Mouse (Mus musculus) cerebellum, adult 2 months (tissue): ENCODE results near the gene Fam24b. TPM values are rescaled to one million over a fixed set of nuclear protein-coding genes. Genes with fewer than 3 reads are reported as not detected.

Source experiments
- DNase-seq, 2 experiments: peaks; one replicate each; pipeline ENCODE4 v3.0.0; 2021
- H3K27ac ChIP-seq: fragments of 200-500 bp; 2 replicates; pipeline ENCODE4 v1.5.1; 2012; ENCODE audit warnings: low read length, control low read depth, inconsistent platforms; ENCODE audit not compliant: insufficient read depth
- H3K27me3 ChIP-seq: fragments of 200-500 bp; 2 replicates; pipeline ENCODE4 v1.6.1; 2012; ENCODE audit warnings: inconsistent platforms, mild to moderate bottlenecking, low read length, moderate library complexity; ENCODE audit not compliant: control insufficient read depth, insufficient read depth
- H3K4me1 ChIP-seq: fragments of 200-500 bp; 2 replicates; pipeline ENCODE4 v1.6.1; 2011; ENCODE audit warnings: low read length; ENCODE audit not compliant: control insufficient read depth, insufficient read depth
- H3K4me3 ChIP-seq: fragments of 200-500 bp; replicated peaks from 2 replicates; pipeline ENCODE3; 2011; ENCODE audit warnings: mild to moderate bottlenecking, low read depth, low read length, control low read depth; ENCODE audit not compliant: insufficient read depth
- CTCF ChIP-seq: fragments of 200-500 bp; IDR thresholded peaks from 2 replicates; pipeline ENCODE4 v1.5.1; 2011; ENCODE audit warnings: low read depth, mild to moderate bottlenecking, control low read depth, low read length, moderate library complexity, borderline replicate concordance; ENCODE audit not compliant: insufficient read depth
- POLR2A ChIP-seq: fragments of 200-500 bp; IDR thresholded peaks from 2 replicates; pipeline ENCODE4 v1.6.1; 2011; ENCODE audit warnings: low read length, control low read depth, borderline replicate concordance; ENCODE audit not compliant: insufficient read depth
- WGBS: fragments of 180-500 bp; shearing (Covaris S2); methylation state at CpG from one replicate; pipeline ENCODE4 v1.1.7; 2018; 5-methylcytosine and 5-hydroxymethylcytosine counted together
- polyA plus RNA-seq: library from polyadenylated mRNA; depleted of rRNA; stranded (reverse); fragments of >200 nt; gene quantifications from 2 replicates; pipeline ENCODE4 v1.2.3, GENCODE M21; 2012

The Fam24b gene
- polyA plus RNA-seq, 1 experiment, result 0.70 TPM

- Histone ChIP-seq H3K4me3 (no peak overlapping the region), H3K27ac (no peak overlapping the region), H3K4me1 (no peaks in the 10 kb centered on the region), H3K27me3 (no peaks in the 10 kb centered on the region)
- no peak for DNase-seq
- TF ChIP-seq CTCF (no peak), POLR2A (no peak)
- 95% methylated on average over 13 of the region's 13 CpGs for WGBS
These were observed 26.8 kb upstream of the Fam24b start for GRCm38 (mm10) chr7:131356105-131356504.

DNA sequence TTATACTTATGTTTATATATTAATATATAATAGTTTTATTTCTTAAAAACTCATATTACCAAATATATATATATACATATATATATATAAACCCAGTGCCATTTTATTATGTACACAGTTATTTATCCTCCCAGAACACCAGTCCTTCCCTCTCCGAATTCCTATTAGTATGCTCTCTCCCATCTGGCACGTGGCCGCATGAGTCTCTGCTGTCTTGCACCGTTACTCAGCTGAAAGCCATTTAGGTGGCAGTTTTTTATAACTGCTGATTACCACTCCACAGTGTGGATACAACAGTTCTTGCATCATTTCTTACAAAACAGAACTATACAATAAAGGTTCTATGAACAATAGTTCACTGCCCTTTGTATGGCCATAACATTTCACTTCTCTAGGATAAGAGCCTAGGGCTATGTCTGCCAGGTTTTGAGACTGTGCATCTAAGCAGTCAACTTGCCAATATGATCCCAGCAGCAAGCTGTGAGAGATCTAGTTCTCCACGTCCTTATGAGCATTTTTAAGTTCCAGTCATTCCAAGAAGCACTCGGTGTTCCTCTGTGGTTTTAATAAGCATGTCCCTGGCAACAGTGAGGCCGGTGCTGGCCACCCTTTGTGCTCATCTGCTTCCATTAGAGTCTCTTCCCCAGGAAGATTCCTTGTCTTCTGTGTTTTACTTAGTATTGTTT, 16.7 kb upstream of the Fam24b start:
- TF ChIP-seq CTCF, result no peak
- no peak for TF ChIP-seq POLR2A
- Histone ChIP-seq H3K4me1 (peaks cover 8% of the 10 kb centered on the region), H3K27ac (no peak overlapping the region; the same call in 1 of the 2 replicates), H3K4me3 (no peak overlapping the region), H3K27me3 (no peaks in the 10 kb centered on the region)
- WGBS, result 7% methylated on average over 7 of the region's 7 CpGs
- DNase-seq, result peak in 1 of 2 experiments; percentile 26

- no peak overlapping the region for H3K27ac ChIP-seq
These were observed 8.3 kb upstream of the Fam24b start for GRCm38 (mm10) chr7:131337502-131338068.

GRCm38 (mm10) chr7:131333564-131333963, 4.2 kb upstream of the Fam24b start, which contains the start of gene Fam24a:
Fam24a (plus strand) TSS chr7:131333864.
- H3K4me1 ChIP-seq, result no peaks in the 10 kb centered on the region
- DNase-seq, result no peak
- no peaks in the 10 kb centered on the region for H3K27me3 ChIP-seq
- TF ChIP-seq POLR2A (no peak), CTCF (no peak)
- no peak within 1 kb of the TSS for H3K4me3 ChIP-seq
- WGBS, result 46% methylated on average over 1 of the region's 1 CpGs
- H3K27ac ChIP-seq, result no peak within 1 kb of the TSS

More at GRCm38 (mm10) chr7:131337502-131338068, 8.3 kb upstream of the Fam24b start:
- TF ChIP-seq POLR2A (no peak), CTCF (no peak)
- H3K4me1 ChIP-seq, result no peaks in the 10 kb centered on the region
- H3K27me3 ChIP-seq, result no peaks in the 10 kb centered on the region
- H3K4me3 ChIP-seq, result no peak overlapping the region
- DNase-seq, result no peak
- WGBS, result 71% methylated on average over 8 of the region's 8 CpGs

GRCm38 (mm10) chr7:131331688-131332087, 2.4 kb upstream of the Fam24b start:
- no peak overlapping the region for H3K27ac ChIP-seq
- no peak overlapping the region for H3K4me3 ChIP-seq
- no peak for DNase-seq
- TF ChIP-seq POLR2A, result no peak
- TF ChIP-seq CTCF, result no peak
- H3K27me3 ChIP-seq, result no peaks in the 10 kb centered on the region
- 74% methylated on average over 2 of the region's 2 CpGs for WGBS
- no peaks in the 10 kb centered on the region for H3K4me1 ChIP-seq

- Histone ChIP-seq H3K4me1 (no peaks in the 10 kb centered on the region), H3K27me3 (no peaks in the 10 kb centered on the region), H3K27ac (no peak overlapping the region), H3K4me3 (no peak overlapping the region)
- WGBS, result 93% methylated on average over 5 of the region's 5 CpGs
- DNase-seq, result no peak
- TF ChIP-seq POLR2A (no peak), CTCF (no peak)
These were observed 2.3 kb downstream of the Fam24b start for GRCm38 (mm10) chr7:131327054-131327453.

DNA sequence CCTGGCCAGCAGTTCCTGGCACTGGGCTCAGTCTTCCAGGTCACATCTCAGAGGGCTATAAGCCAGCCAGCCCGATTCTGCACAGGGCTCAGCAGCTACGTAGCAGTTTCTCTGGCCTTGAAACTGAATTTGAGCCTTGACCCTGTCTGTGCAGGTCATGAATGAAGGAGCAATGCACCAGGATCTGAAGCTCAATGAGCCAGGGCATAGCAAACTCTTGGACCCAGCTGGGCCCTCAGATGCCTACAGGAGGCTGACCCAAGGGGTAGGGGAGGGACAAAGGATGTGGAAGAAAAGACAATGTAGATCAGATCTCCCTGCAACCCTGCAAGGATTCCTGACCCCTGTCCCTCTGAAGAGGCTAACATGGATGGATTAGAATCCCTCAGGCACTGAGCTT, 7.1 kb downstream of the Fam24b start, which contains the start of gene Cuzd1:
Cuzd1 (minus strand) TSS at position 101 of the 400 bp plus-strand sequence.
- 28% methylated on average over 2 of the region's 2 CpGs for WGBS
- Histone ChIP-seq H3K4me1 (no peaks in the 10 kb centered on the region), H3K27ac (no peak within 1 kb of the TSS), H3K27me3 (no peaks in the 10 kb centered on the region), H3K4me3 (no peak within 1 kb of the TSS)
- no peak for DNase-seq
- TF ChIP-seq CTCF, result no peak
- no peak for TF ChIP-seq POLR2A

DNA sequence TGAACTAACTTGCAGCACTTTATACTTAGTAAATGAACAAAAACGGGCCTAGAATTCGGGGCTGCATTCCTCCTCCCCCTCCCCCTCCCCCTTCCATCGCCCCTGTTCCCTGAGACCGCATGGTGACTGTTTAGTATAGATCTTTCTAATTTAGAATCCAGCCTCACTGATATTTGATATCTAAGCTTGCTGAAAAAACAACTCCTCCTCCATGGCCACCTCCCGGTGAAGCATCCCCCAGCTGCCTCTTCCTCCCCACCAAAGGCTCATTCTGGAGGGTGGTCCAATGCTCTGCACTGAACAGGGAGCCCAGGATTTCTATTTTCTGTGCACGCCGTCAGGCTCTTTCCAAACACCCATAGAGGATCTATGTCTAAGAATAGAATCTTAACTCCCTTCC, 11.0 kb downstream of the Fam24b start:
- DNase-seq, result no peak
- no peak overlapping the region for H3K4me3 ChIP-seq
- TF ChIP-seq CTCF, result no peak
- TF ChIP-seq POLR2A, result no peak
- WGBS, result 82% methylated on average over 7 of the region's 7 CpGs
- no peak overlapping the region for H3K27ac ChIP-seq
- no peaks in the 10 kb centered on the region for H3K4me1 ChIP-seq
- H3K27me3 ChIP-seq, result no peaks in the 10 kb centered on the region
